Mouse (Mus musculus) common myeloid progenitor, adult 5-6 weeks (primary cell): ENCODE data around the gene Tbcc. TPM values are rescaled to one million over a fixed set of nuclear protein-coding genes. Genes with fewer than 3 reads are reported as not detected.

Experiments
- ATAC-seq: replicated peaks from 2 replicates; pipeline ENCODE4 v1.8.0; 2016; ENCODE audit warnings: low read depth, mild to moderate bottlenecking, moderate TSS enrichment, inconsistent platforms; ENCODE audit not compliant: poor library complexity, severe bottlenecking
- total RNA-seq: library from RNA; stranded (forward); fragments of 200-1000, 187-1606 nt; gene quantifications from 2 replicates; pipeline ENCODE4 v1.2.3, GENCODE M21; 2017

Tbcc gene
- total RNA-seq, 1 experiment from 2014 or later = 16.9 TPM

- 0 out of 2 replicates have a peak, but pooled peaks have one; percentile 15 for ATAC-seq
These were observed 25.8 kb upstream of the Tbcc start for GRCm38 (mm10) chr17:46864566-46865195.

DNA sequence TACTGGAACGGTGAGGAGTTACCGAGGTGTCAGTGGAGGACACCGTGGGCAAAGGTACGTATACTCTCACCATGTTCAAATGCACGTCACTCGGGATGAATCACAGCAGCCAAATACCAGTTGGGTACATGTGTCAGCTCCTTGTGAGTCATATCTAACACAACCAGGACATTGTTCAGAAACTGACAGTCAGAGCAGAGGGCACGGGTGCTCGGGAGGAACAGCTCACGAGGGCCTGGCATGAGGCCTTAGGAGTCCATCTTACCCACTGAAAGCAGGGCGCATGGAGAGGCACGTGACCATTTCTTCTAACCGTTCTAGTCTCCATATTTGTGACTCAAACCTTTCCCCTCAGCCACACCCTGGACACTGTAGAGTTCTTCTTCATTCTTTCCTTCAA, 23.6 kb upstream of the Tbcc start:
- no peak for ATAC-seq

GRCm38 (mm10) chr17:46870204-46870798, 20.2 kb upstream of the Tbcc start:
- peak; percentile 66 for ATAC-seq

- peak; percentile 27; the same call in 1 of the 2 replicates for ATAC-seq
These were observed 19.6 kb upstream of the Tbcc start for GRCm38 (mm10) chr17:46870913-46871312.

- ATAC-seq = no peak
These were observed 17.7 kb upstream of the Tbcc start for GRCm38 (mm10) chr17:46872806-46873205.

- ATAC-seq = peak; percentile 49
These were observed 16.4 kb upstream of the Tbcc start for GRCm38 (mm10) chr17:46874133-46874532.

GRCm38 (mm10) chr17:46875626-46876025, 14.9 kb upstream of the Tbcc start:
- ATAC-seq = no peak

DNA sequence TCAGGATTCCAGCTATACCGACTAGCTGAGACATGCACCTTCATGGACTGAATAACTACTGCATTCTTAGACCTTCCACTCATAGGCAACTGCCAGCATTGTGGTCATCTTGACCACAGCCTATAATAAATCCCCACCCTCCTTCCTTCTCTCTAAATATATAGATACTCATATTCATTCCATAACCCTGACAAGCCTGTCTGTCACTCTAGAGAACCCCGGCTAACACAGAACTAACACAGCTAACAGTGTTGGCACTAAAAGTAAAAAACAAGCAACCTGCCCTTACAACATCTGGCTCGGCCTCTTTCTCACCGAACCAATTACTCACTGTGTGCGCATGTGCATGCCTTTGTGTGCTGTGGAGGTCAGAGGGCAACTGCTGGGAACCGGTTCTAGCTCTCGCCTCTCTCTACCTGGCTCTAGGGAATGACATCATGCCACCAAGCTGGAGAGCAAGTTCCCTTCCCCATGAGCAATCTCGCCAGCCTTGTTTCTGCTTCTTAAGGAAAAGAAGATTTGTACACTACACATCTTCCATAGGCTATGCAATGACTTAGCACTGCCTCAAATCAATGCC, 14.0 kb upstream of the Tbcc start:
- no peak for ATAC-seq

DNA sequence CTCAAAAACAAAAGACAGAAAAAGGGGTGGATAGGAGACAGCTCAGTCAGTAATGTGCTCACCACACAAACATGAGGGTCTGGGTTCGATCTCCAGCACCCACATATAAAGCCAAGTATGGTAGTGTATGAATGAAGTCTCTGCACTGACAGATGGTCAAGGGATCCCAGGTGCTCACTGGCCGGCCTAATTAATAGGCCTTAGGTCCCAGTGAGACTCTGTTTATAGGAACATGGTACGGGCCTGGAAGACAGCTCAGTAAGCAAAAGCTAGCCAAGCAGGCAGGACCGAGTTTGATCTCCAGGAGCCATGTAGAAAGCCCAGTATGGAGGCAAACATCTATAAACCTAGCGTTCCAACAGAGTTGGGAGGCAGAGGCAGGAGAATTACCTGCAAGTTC, 13.4 kb upstream of the Tbcc start:
- no peak for ATAC-seq

GRCm38 (mm10) chr17:46879841-46880311, 10.6 kb upstream of the Tbcc start:
- peak; percentile 62 for ATAC-seq

DNA sequence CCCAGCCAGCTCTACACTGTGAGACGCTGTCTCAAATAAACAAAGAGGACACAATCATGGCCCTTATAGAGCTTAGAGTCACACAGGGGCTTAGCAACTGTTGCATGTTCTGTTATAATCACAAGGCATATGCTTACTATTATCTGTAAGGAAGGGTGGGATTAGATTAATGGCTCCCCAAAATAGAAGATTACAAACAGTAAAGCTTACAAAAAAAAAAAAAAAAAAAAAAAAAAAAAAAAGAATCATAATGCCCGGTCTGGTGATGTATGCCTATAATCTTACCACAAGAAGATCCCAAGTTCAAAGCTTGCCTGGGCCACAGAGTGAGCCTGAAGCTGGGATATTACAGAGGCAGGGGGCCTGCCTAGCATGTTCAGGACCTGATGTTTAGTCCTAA, 10.2 kb upstream of the Tbcc start:
- no peak for ATAC-seq

GRCm38 (mm10) chr17:46881728-46882127, 8.8 kb upstream of the Tbcc start:
- ATAC-seq = no peak

DNA sequence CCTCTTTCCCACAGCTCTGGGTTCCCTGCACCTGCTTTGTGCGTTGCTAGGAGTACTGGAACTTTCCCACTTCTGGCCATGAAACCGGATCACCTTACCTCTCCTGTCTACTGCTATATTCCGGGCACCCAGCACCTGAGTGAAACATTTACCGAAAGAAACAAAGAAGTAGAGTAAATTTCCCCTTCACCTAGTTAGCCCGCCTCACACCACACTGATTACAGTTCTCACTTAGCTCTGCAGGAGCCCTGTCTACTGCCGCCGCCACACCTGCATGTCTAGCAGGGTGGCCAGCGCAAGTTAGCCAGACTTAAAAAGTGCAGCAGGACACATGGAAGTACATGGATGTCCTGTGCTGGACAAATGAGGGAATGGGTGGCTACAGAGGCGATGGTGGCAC, 7.4 kb upstream of the Tbcc start:
- ATAC-seq = no peak

- no peak for ATAC-seq
These were observed 5.7 kb upstream of the Tbcc start for GRCm38 (mm10) chr17:46884766-46885165.

DNA sequence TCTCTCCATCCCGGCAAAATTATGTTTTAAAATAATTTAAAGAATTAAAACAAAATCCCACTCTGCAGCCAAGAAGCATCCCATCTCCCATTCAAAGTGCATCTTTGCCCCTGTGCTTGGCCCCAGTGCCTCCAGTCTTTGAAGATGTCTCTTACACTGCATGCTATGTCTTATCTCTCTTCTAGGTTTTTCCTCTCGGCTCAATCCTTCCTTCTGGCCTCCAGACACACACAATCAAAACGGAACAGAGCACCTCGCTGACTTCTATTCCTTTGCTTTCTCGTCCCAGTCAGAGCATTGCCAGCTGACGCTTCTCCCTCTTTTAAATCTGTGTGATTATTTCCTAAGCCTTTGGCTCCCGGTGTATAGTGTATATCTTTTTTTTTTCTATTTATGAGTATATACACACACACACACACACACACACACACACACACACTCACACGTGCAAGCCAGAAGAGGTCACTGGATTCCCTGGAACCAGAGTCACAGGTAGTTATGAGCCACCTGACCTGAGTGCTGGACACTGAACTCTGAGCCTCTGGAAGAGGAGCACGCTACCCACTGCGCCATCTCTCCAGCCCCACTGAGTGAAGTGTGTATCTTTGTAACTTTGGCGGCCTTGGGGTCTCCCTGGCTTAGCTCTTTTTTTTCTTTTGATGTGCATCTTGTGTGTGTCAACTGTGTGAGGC, 5.1 kb upstream of the Tbcc start:
- no peak for ATAC-seq

GRCm38 (mm10) chr17:46885910-46886643, 4.4 kb upstream of the Tbcc start:
- no peak for ATAC-seq

- no peak for ATAC-seq
These were observed 1.8 kb upstream of the Tbcc start for GRCm38 (mm10) chr17:46888511-46889212.

GRCm38 (mm10) chr17:46889450-46890084, 917 bp upstream of the Tbcc start:
- ATAC-seq = peak; percentile 26
